Mouse (Mus musculus) liver, postnatal 0 days (tissue): ENCODE measurements around the gene Slc6a18. TPM values are rescaled to one million over a fixed set of nuclear protein-coding genes. Genes with fewer than 3 reads are reported as not detected.
"Not testable (repeated sequence)": the region's sequence is repeated elsewhere in the genome, so short reads cannot be mapped to it uniquely, and the experiment has no call there.

ENCODE experiments used
- ATAC-seq: fragments of 200-750 bp; cut with Nextera tagmentation; 2 replicates; pipeline ENCODE4 v1.8.0; 2017; ENCODE audit warnings: mild to moderate bottlenecking, moderate library complexity
- DNase-seq: peaks from one replicate; pipeline ENCODE4 v3.0.0-alpha.2; 2016
- H3K27ac ChIP-seq: fragments of 300-500 bp; sonication (generic); 2 replicates; pipeline ENCODE4 v1.5.1; 2014; ENCODE audit warnings: antibody characterized with exemption, moderate library complexity, mild to moderate bottlenecking, low read depth
- H3K27me3 ChIP-seq: fragments of 300-500 bp; sonication (generic); 2 replicates; pipeline ENCODE4 v1.6.1; 2014; ENCODE audit warnings: low read length, control low read depth, mixed read lengths; ENCODE audit not compliant: insufficient read depth
- H3K36me3 ChIP-seq: fragments of 300-500 bp; sonication (generic); replicated peaks from 2 replicates; pipeline ENCODE4 v1.6.1; 2014; ENCODE audit warnings: mild to moderate bottlenecking, control low read depth, low read length, moderate library complexity, mixed read lengths; ENCODE audit not compliant: insufficient read depth
- H3K4me1 ChIP-seq: fragments of 300-500 bp; sonication (generic); 2 replicates; pipeline ENCODE4 v1.6.1; 2014; ENCODE audit warnings: antibody characterized with exemption, mild to moderate bottlenecking, control low read depth; ENCODE audit not compliant: insufficient read depth
- H3K4me2 ChIP-seq: fragments of 300-500 bp; sonication (generic); 2 replicates; pipeline ENCODE4 v1.6.1; 2014; ENCODE audit warnings: low read depth, mild to moderate bottlenecking, low read length, moderate library complexity, mixed read lengths
- H3K4me3 ChIP-seq: fragments of 300-500 bp; sonication (generic); 2 replicates; pipeline ENCODE4 v1.5.1; 2014; ENCODE audit warnings: low read depth, low read length
- H3K9ac ChIP-seq: fragments of 300-500 bp; sonication (generic); replicated peaks from 2 replicates; pipeline ENCODE4 v1.6.1; 2014; ENCODE audit warnings: mild to moderate bottlenecking, moderate library complexity
- H3K9me3 ChIP-seq: fragments of 300-500 bp; sonication (generic); 2 replicates; pipeline ENCODE4 v1.6.1; 2016; ENCODE audit warnings: mild to moderate bottlenecking, control low read depth, low read length, mixed read lengths
- CTCF ChIP-seq: sonication (generic); IDR thresholded peaks from 2 replicates; pipeline ENCODE4 v1.5.1; 2016; ENCODE audit warnings: antibody characterized with exemption, low read depth
- EP300 ChIP-seq: IDR thresholded peaks from 2 replicates; pipeline ENCODE4 v1.6.1; 2016; ENCODE audit warnings: antibody characterized with exemption, low read depth, mild to moderate bottlenecking
- WGBS: fragments of 180-500 bp; shearing (Covaris S2); extraction: QIAGEN DNeasy Blood & Tissue Kit; methylation state at CpG from one replicate; pipeline ENCODE4 v1.1.7; 2014; ENCODE audit not compliant: insufficient replicate concordance; 5-methylcytosine and 5-hydroxymethylcytosine counted together
- polyA plus RNA-seq: library from polyadenylated mRNA; unstranded; fragments of >200 nt; fragmentation: Nextera tagmentation; extraction: Ambion mirVana; gene quantifications from 2 replicates; pipeline ENCODE4 v1.2.1, GENCODE M21; 2015

The Slc6a18 gene
- polyA plus RNA-seq, 1 experiment from 2014 or later: not detected

DNA sequence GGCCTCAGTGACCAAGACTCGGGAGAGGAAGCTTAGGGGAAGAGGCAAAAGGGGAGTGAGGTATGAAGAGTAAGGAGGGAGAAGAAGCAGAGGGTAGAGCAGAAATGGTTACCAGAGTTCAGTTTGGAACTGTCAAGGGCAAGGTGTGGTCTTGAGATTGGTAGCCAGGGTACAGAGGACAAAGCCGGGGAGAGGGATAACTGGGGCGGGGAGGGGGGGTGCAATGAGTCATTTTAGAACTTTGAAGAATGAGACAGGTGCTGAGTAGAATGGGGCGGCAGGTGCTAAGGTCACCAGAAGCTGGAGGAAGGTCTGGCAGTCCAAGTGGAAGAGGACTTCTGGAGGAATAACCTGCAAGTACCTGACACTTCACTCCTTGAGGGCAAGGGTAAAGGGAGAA, 35.4 kb upstream of the Slc6a18 start:
- Histone ChIP-seq H3K9me3 (no peaks in the 10 kb centered on the region), H3K4me2 (no peak overlapping the region), H3K27me3 (no peaks in the 10 kb centered on the region), H3K4me3 (no peak overlapping the region), H3K27ac (no peak overlapping the region), H3K9ac (no peak overlapping the region), H3K36me3 (no peaks in the 10 kb centered on the region), H3K4me1 (peaks cover 9% of the 10 kb centered on the region)
- ATAC-seq (no peak), DNase-seq (no peak)
- no peak for TF ChIP-seq EP300
- TF ChIP-seq CTCF: no peak
- WGBS: 60% methylated on average over 4 of the region's 4 CpGs

- Histone ChIP-seq H3K27me3 (no peaks in the 10 kb centered on the region), H3K9me3 (no peaks in the 10 kb centered on the region), H3K27ac (no peak overlapping the region), H3K4me2 (no peak overlapping the region), H3K4me1 (peaks cover 9% of the 10 kb centered on the region), H3K9ac (no peak overlapping the region), H3K4me3 (no peak overlapping the region), H3K36me3 (no peaks in the 10 kb centered on the region)
- no peak for TF ChIP-seq EP300
- TF ChIP-seq CTCF: no peak
- ATAC-seq: peak; percentile 47; the same call in 1 of the 2 replicates
- no peak for DNase-seq
- WGBS: 70% methylated on average over 3 of the region's 3 CpGs
These were observed 34.4 kb upstream of the Slc6a18 start for GRCm38 (mm10) chr13:73712228-73712627.

DNA sequence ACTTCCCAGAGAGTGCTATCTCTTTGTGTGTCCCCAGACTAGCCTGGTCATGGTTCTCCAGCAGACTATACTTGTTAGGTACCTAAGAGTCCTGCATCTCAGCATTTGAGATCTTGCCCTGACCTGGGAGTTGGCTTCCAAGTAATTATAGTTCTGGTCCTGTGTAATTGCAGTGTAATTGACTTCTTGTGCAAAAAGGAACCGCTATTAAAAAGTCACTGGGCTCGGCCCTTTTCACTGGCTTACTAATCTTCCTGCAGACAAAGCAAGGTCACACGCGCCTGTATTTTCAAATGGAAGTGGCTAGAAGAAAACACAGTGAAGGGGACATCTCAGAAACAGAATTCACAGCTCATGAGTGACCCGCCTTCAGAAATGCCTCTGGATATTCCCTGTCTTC, 34.0 kb upstream of the Slc6a18 start:
- peaks cover 9% of the 10 kb centered on the region for H3K4me1 ChIP-seq
- no peak overlapping the region for H3K4me2 ChIP-seq
- H3K27me3 ChIP-seq: no peaks in the 10 kb centered on the region
- ATAC-seq (no peak), DNase-seq (no peak)
- no peak overlapping the region for H3K27ac ChIP-seq
- no peak overlapping the region for H3K9ac ChIP-seq
- no peaks in the 10 kb centered on the region for H3K36me3 ChIP-seq
- WGBS: 73% methylated on average over 5 of the region's 5 CpGs
- H3K4me3 ChIP-seq: no peak overlapping the region
- TF ChIP-seq CTCF: no peak
- no peak for TF ChIP-seq EP300
- no peaks in the 10 kb centered on the region for H3K9me3 ChIP-seq

- H3K4me1 ChIP-seq: peaks cover 9% of the 10 kb centered on the region
- WGBS: 67% methylated on average over 5 of the region's 5 CpGs
- ATAC-seq: 0 out of 2 replicates have a peak, but pooled peaks have one; percentile 27
These were observed 33.4 kb upstream of the Slc6a18 start for GRCm38 (mm10) chr13:73711221-73711620.

GRCm38 (mm10) chr13:73709491-73709890, 31.7 kb upstream of the Slc6a18 start:
- H3K9ac ChIP-seq: no peak overlapping the region
- no peaks in the 10 kb centered on the region for H3K9me3 ChIP-seq
- DNase-seq (no peak), ATAC-seq (no peak)
- no peak overlapping the region for H3K27ac ChIP-seq
- H3K36me3 ChIP-seq: no peaks in the 10 kb centered on the region
- TF ChIP-seq EP300 (no peak), CTCF (no peak)
- H3K4me2 ChIP-seq: no peak overlapping the region
- WGBS: 53% methylated on average over 6 of the region's 6 CpGs
- no peak overlapping the region for H3K4me3 ChIP-seq
- H3K27me3 ChIP-seq: no peaks in the 10 kb centered on the region
- peaks cover 9% of the 10 kb centered on the region for H3K4me1 ChIP-seq

More at GRCm38 (mm10) chr13:73711221-73711620, 33.4 kb upstream of the Slc6a18 start:
- no peak overlapping the region for H3K4me2 ChIP-seq
- no peaks in the 10 kb centered on the region for H3K9me3 ChIP-seq
- no peaks in the 10 kb centered on the region for H3K36me3 ChIP-seq
- H3K27ac ChIP-seq: no peak overlapping the region
- no peak for DNase-seq
- no peak overlapping the region for H3K4me3 ChIP-seq
- TF ChIP-seq CTCF (no peak), EP300 (no peak)
- no peaks in the 10 kb centered on the region for H3K27me3 ChIP-seq
- H3K9ac ChIP-seq: no peak overlapping the region

DNA sequence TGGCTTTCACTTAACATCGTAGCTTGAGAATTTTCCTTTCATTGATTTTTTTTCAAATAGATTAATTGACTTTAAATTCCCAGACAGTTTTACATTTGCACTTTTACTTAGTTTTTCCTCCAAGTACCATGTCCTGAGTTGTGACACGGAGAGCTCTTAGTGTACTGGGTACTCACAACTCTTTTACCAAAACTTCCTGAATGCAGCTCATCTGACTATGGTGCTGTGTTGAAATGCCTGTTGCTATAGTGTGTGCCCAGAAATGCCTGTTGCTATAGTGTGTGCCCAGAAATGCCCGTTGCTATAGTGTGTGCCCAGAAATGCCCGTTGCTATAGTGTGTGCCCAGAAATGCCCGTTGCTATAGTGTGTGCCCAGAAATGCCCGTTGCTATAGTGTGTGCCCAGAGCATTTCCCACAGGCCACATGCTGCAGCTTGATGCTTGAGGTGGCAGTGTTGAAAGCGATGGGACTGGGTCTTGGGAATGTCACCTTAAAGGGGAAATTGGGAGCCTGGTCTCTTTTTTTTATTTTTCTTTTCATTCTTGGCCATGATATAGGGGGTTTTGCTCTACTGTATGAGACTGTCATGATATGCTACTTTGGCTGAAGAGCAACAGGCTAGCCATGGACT, 27.0 kb upstream of the Slc6a18 start, which contains the start of gene Slc6a19:
Gene Slc6a19, minus strand, starts transcription at position 172 of the 632 bp plus-strand sequence.
- Histone ChIP-seq H3K4me2 (no peak within 1 kb of the TSS), H3K9me3 (no peaks in the 10 kb centered on the region), H3K4me3 (no peak within 1 kb of the TSS), H3K4me1 (no peaks in the 10 kb centered on the region), H3K36me3 (no peaks in the 10 kb centered on the region), H3K9ac (no peak within 1 kb of the TSS), H3K27me3 (no peaks in the 10 kb centered on the region), H3K27ac (peak within 1 kb of the TSS; percentile 76)
- DNase-seq (no peak), ATAC-seq (no peak)
- WGBS: 80% methylated on average over 7 of the region's 7 CpGs
- TF ChIP-seq CTCF (no peak), EP300 (no peak)

- H3K9ac ChIP-seq, H3K36me3 ChIP-seq, H3K4me3 ChIP-seq, H3K4me1 ChIP-seq, DNase-seq, H3K4me2 ChIP-seq, H3K27me3 ChIP-seq, H3K9me3 ChIP-seq: not testable (repeated sequence)
- 33% methylated on average over 4 of the region's 4 CpGs for WGBS
- ATAC-seq: peak; percentile 34; the same call in 1 of the 2 replicates
- peak overlapping the region; percentile 76 for H3K27ac ChIP-seq
These were observed 25.7 kb upstream of the Slc6a18 start for GRCm38 (mm10) chr13:73703486-73703885.
